Mouse (Mus musculus): ENCODE data around the gene Cdk7. TPM values are rescaled to one million over a fixed set of nuclear protein-coding genes. Genes with fewer than 3 reads are reported as not detected.
A peak's percentile ranks its signal among the peaks of the same experiment; 100 is the strongest.

The Cdk7 gene
- polyA plus RNA-seq, 1 experiment from 2014 or later = 31.9 TPM

GRCm38 (mm10) chr13:100728086-100728485 lies 2.7 kb downstream of the Cdk7 start:
- no peak for ATAC-seq (ENCODE audit: insufficient read depth)
- Histone ChIP-seq H3K4me2 (no peak overlapping the region), H3K4me1 (replicated peaks) (peaks cover 53% of the 10 kb centered on the region), H3K9ac (0 out of 2 replicates have a peak overlapping the region, but pooled peaks have one; percentile 9), H3K27me3 (no peaks in the 10 kb centered on the region), H3K4me3 (replicated peaks) (no peak overlapping the region), H3K36me3 (replicated peaks) (peaks cover 22% of the 10 kb centered on the region), H3K9me3 (replicated peaks) (no peaks in the 10 kb centered on the region), H3K27ac (replicated peaks) (no peak overlapping the region)
- 61% methylated on average over 5 of the region's 5 CpGs for WGBS (ENCODE audit: insufficient replicate concordance)

GRCm38 (mm10) chr13:100725194-100725593 lies 5.5 kb downstream of the Cdk7 start:
- peaks cover 47% of the 10 kb centered on the region for H3K4me1 ChIP-seq (replicated peaks)
- H3K4me3 ChIP-seq (replicated peaks) = no peak overlapping the region
- H3K4me2 ChIP-seq = peak overlapping the region; percentile 27
- peaks cover 43% of the 10 kb centered on the region for H3K36me3 ChIP-seq (replicated peaks)
- 22% methylated on average over 10 of the region's 10 CpGs for WGBS (ENCODE audit: insufficient replicate concordance)
- ATAC-seq (ENCODE audit: insufficient read depth) = peak; percentile 54
- H3K27ac ChIP-seq (replicated peaks) = peak overlapping the region; percentile 43
- no peak overlapping the region for H3K9ac ChIP-seq
- no peaks in the 10 kb centered on the region for H3K27me3 ChIP-seq
- H3K9me3 ChIP-seq (replicated peaks) = no peaks in the 10 kb centered on the region

DNA sequence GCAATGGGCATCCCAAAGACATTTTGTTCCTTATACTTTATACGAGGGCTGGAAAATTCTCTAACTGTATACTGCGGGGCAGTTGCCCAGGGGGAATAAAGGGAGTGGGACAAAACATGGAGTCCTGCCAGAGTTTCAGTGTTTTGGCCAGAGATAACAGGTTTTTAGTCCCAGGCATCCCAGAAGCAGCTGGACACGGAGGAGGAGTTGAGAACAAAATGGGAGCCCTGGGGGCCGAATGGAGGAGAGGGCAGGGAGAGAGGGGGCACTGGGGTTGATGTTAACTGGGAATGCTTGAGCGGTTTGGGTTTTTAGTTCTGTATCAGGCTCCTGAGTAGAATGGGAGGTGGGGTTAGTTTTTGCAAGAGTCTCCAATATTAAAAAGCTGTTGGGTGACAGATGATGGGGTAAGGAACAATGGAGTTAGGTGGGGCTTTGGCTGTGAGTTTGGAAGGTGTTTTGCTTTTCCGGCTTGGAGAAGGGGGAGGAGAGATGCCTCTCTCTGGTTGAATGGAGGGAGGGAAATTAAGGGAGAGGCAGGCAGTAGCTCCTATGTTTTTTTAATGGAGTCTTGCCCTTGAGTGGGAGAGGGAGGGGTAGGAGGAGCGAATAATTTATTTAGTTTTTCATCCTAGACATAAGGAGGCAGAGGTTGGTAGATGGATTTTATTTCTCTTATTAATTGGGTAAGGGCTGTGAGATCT lies 6.5 kb downstream of the Cdk7 start:
- Histone ChIP-seq H3K27ac (replicated peaks) (no peak overlapping the region), H3K9ac (no peak overlapping the region), H3K4me3 (replicated peaks) (no peak overlapping the region), H3K4me1 (replicated peaks) (peaks cover 38% of the 10 kb centered on the region), H3K36me3 (replicated peaks) (peaks cover 49% of the 10 kb centered on the region), H3K9me3 (replicated peaks) (no peaks in the 10 kb centered on the region), H3K4me2 (no peak overlapping the region), H3K27me3 (no peaks in the 10 kb centered on the region)
- ATAC-seq (ENCODE audit: insufficient read depth) = no peak
- WGBS (ENCODE audit: insufficient replicate concordance) = 80% methylated on average over 7 of the region's 7 CpGs

DNA sequence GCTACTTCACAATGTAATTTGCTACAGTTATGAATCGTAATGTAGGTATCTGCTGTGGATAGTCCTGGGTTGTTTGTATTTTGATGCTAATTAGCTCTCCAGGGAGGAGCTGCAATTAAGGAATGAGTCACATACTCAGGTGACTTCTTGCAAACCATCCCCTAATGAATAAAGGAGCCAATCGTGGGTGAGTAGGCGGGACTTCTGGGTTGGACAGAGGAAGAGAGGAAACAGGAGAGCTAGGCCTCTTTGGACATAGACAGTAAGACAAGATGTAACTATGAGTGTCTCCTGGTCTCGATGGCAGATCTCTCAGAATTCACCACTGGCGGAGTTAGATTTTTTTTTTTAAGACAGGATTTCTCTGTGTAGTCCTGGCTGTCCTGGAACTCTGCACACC lies 9.1 kb downstream of the Cdk7 start:
- H3K4me3 ChIP-seq (replicated peaks) = no peak overlapping the region
- peaks cover 22% of the 10 kb centered on the region for H3K4me1 ChIP-seq (replicated peaks)
- no peak overlapping the region for H3K9ac ChIP-seq
- ATAC-seq (ENCODE audit: insufficient read depth) = no peak
- no peaks in the 10 kb centered on the region for H3K27me3 ChIP-seq
- no peak overlapping the region for H3K27ac ChIP-seq (replicated peaks)
- peaks cover 55% of the 10 kb centered on the region for H3K36me3 ChIP-seq (replicated peaks)
- 73% methylated on average over 5 of the region's 5 CpGs for WGBS (ENCODE audit: insufficient replicate concordance)
- H3K9me3 ChIP-seq (replicated peaks) = no peaks in the 10 kb centered on the region
- no peak overlapping the region for H3K4me2 ChIP-seq

- H3K9ac ChIP-seq = no peak overlapping the region
- peaks cover 8% of the 10 kb centered on the region; the same call in 1 of the 2 replicates for H3K4me1 ChIP-seq (replicated peaks)
- no peak for ATAC-seq (ENCODE audit: insufficient read depth)
- H3K27ac ChIP-seq (replicated peaks) = no peak overlapping the region
- H3K36me3 ChIP-seq (replicated peaks) = peaks cover 69% of the 10 kb centered on the region
- WGBS (ENCODE audit: insufficient replicate concordance) = 49% methylated on average over 6 of the region's 6 CpGs
- H3K4me3 ChIP-seq (replicated peaks) = no peak overlapping the region
- H3K27me3 ChIP-seq = no peaks in the 10 kb centered on the region
- H3K4me2 ChIP-seq = no peak overlapping the region
- no peaks in the 10 kb centered on the region for H3K9me3 ChIP-seq (replicated peaks)
Measured at GRCm38 (mm10) chr13:100715467-100715866, 15.3 kb downstream of the Cdk7 start.

GRCm38 (mm10) chr13:100706206-100706605 lies 24.5 kb downstream of the Cdk7 start:
- no peak overlapping the region for H3K4me3 ChIP-seq (replicated peaks)
- no peaks in the 10 kb centered on the region for H3K9me3 ChIP-seq (replicated peaks)
- H3K9ac ChIP-seq = no peak overlapping the region
- H3K4me2 ChIP-seq = no peak overlapping the region
- no peaks in the 10 kb centered on the region for H3K27me3 ChIP-seq
- peaks cover 88% of the 10 kb centered on the region for H3K36me3 ChIP-seq (replicated peaks)
- 88% methylated on average over 7 of the region's 7 CpGs for WGBS (ENCODE audit: insufficient replicate concordance)
- H3K4me1 ChIP-seq (replicated peaks) = no peaks in the 10 kb centered on the region; the same call in 1 of the 2 replicates
- ATAC-seq (ENCODE audit: insufficient read depth) = no peak
- H3K27ac ChIP-seq (replicated peaks) = no peak overlapping the region

DNA sequence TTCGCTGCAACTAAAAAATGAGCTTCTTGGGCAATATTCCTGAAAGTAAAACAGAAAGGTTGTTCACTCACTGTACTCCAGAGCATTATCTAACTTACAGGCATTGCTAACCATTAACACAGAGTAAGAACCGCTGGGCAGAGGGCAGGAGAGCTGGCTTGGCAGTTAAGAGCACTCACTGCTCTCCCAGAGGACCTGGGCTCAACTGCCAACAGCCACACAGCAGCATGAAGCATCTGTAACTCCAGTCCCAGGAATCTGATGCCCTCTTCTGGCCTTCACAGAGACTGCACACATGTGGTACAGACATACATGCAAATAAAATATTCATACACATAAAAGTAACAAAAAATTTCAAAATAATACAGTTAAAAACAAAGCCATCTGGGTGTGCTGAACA lies 27.3 kb downstream of the Cdk7 start:
- Histone ChIP-seq H3K27ac (replicated peaks) (no peak overlapping the region), H3K4me3 (replicated peaks) (no peak overlapping the region), H3K4me1 (replicated peaks) (no peaks in the 10 kb centered on the region), H3K27me3 (no peaks in the 10 kb centered on the region), H3K36me3 (replicated peaks) (peaks cover 78% of the 10 kb centered on the region), H3K4me2 (no peak overlapping the region), H3K9ac (no peak overlapping the region), H3K9me3 (replicated peaks) (no peaks in the 10 kb centered on the region)
- WGBS (ENCODE audit: insufficient replicate concordance) = 93% methylated on average over 2 of the region's 2 CpGs
- no peak for ATAC-seq (ENCODE audit: insufficient read depth)

- Histone ChIP-seq H3K4me3 (replicated peaks) (no peak overlapping the region), H3K4me1 (replicated peaks) (no peaks in the 10 kb centered on the region), H3K4me2 (no peak overlapping the region), H3K27ac (replicated peaks) (no peak overlapping the region), H3K9me3 (replicated peaks) (no peaks in the 10 kb centered on the region), H3K27me3 (no peaks in the 10 kb centered on the region), H3K36me3 (replicated peaks) (peaks cover 62% of the 10 kb centered on the region), H3K9ac (no peak overlapping the region)
- 91% methylated on average over 10 of the region's 10 CpGs for WGBS (ENCODE audit: insufficient replicate concordance)
- ATAC-seq (ENCODE audit: insufficient read depth) = no peak
Measured at GRCm38 (mm10) chr13:100698866-100699265, 31.9 kb downstream of the Cdk7 start.

GRCm38 (mm10) chr13:100697541-100697940 lies 33.2 kb downstream of the Cdk7 start:
- no peaks in the 10 kb centered on the region for H3K4me1 ChIP-seq (replicated peaks)
- no peak overlapping the region for H3K4me3 ChIP-seq (replicated peaks)
- H3K9ac ChIP-seq = no peak overlapping the region
- H3K36me3 ChIP-seq (replicated peaks) = peaks cover 50% of the 10 kb centered on the region
- H3K27me3 ChIP-seq = no peaks in the 10 kb centered on the region
- H3K27ac ChIP-seq (replicated peaks) = no peak overlapping the region
- H3K4me2 ChIP-seq = no peak overlapping the region
- no peaks in the 10 kb centered on the region for H3K9me3 ChIP-seq (replicated peaks)
- ATAC-seq (ENCODE audit: insufficient read depth) = no peak
- WGBS (ENCODE audit: insufficient replicate concordance) = 63% methylated on average over 3 of the region's 3 CpGs

DNA sequence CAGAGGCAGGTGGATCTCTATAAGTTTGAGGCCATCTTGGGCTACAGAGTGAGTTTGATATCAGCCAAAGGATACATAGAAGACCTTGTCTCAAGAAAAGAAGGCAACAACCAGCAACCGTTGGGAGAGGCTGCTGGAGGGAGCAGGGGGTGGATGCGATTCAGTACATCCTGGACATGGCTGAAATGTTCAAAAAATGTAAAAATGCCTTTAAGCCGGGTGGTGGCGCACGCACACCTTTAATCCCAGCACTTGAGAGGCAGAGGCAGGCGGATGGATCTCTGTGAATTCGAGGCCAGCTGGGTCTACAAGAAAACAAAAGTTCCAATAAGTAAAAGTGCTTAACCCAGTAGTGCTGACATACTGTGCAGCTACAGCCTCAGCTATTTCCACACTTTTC lies 43.2 kb downstream of the Cdk7 start:
- Histone ChIP-seq H3K9me3 (replicated peaks) (no peaks in the 10 kb centered on the region), H3K4me1 (replicated peaks) (no peaks in the 10 kb centered on the region), H3K9ac (no peak overlapping the region), H3K27ac (replicated peaks) (no peak overlapping the region), H3K4me3 (replicated peaks) (no peak overlapping the region), H3K36me3 (replicated peaks) (peaks cover 21% of the 10 kb centered on the region), H3K27me3 (no peaks in the 10 kb centered on the region), H3K4me2 (no peak overlapping the region)
- 57% methylated on average over 7 of the region's 7 CpGs for WGBS (ENCODE audit: insufficient replicate concordance)
- no peak for ATAC-seq (ENCODE audit: insufficient read depth)

DNA sequence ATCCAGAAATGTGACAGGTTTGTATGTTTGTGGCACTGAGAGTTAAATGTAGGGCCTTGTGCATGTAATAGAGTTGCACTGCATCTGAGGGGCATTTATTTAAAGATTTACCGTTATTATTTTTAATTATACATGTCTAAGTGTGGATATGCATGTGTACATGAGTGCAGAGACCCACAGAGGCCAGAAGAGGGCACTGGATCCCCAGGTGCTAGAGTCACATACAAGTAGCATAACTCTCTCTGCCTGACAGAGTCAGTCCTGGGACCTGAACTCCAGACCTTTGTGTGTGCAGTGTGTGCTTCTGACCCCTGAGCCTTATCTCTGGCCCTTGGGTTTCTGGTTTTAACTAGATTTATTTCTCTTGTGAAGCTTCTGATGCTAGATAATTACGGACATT lies 46.4 kb downstream of the Cdk7 start:
- no peak for ATAC-seq (ENCODE audit: insufficient read depth)
- peaks cover 12% of the 10 kb centered on the region; the same call in 1 of the 2 replicates for H3K36me3 ChIP-seq (replicated peaks)
- no peak overlapping the region for H3K9ac ChIP-seq
- H3K4me2 ChIP-seq = no peak overlapping the region
- no peak overlapping the region for H3K27ac ChIP-seq (replicated peaks)
- 59% methylated on average over 2 of the region's 2 CpGs for WGBS (ENCODE audit: insufficient replicate concordance)
- H3K9me3 ChIP-seq (replicated peaks) = no peaks in the 10 kb centered on the region
- no peaks in the 10 kb centered on the region for H3K27me3 ChIP-seq
- H3K4me3 ChIP-seq (replicated peaks) = no peak overlapping the region
- H3K4me1 ChIP-seq (replicated peaks) = no peaks in the 10 kb centered on the region

GRCm38 (mm10) chr13:100682837-100683236 lies 47.9 kb downstream of the Cdk7 start:
- no peak overlapping the region for H3K27ac ChIP-seq (replicated peaks)
- H3K4me1 ChIP-seq (replicated peaks) = no peaks in the 10 kb centered on the region
- 57% methylated on average over 2 of the region's 2 CpGs for WGBS (ENCODE audit: insufficient replicate concordance)
- peaks cover 11% of the 10 kb centered on the region; the same call in 1 of the 2 replicates for H3K36me3 ChIP-seq (replicated peaks)
- H3K4me3 ChIP-seq (replicated peaks) = no peak overlapping the region
- ATAC-seq (ENCODE audit: insufficient read depth) = no peak
- H3K9me3 ChIP-seq (replicated peaks) = no peaks in the 10 kb centered on the region
- no peak overlapping the region for H3K4me2 ChIP-seq
- no peaks in the 10 kb centered on the region for H3K27me3 ChIP-seq
- H3K9ac ChIP-seq = no peak overlapping the region

Data from liver, embryonic 15.5 days (tissue).